ENCODE assay signal across 8 mouse cellular contexts in genomic region chr3:122618991-122619930, GRCm38 (mm10). TPM values are rescaled to one million over a fixed set of nuclear protein-coding genes. Genes with fewer than 3 reads are reported as not detected.
DNase-seq lines count a peak whose midpoint lies in the region; ATAC-seq and TF ChIP-seq lines count a peak whose summit lies in the region.

TSS of gene Fnbp1l (minus strand) at chr3:122619715.

- H3K27ac ChIP-seq in embryonic facial prominence, embryonic 15.5 days (replicated peaks) = peak within 1 kb of the TSS; percentile 97
- peak within 1 kb of the TSS; percentile 96 for H3K27ac ChIP-seq in heart, embryonic 13.5 days (replicated peaks)
- peak within 1 kb of the TSS; percentile 99 for H3K27ac ChIP-seq in kidney, postnatal 0 days
- H3K27ac ChIP-seq in liver, embryonic 12.5 days = peak within 1 kb of the TSS; percentile 77

- peaks cover 18% of the 10 kb centered on the region for H3K4me1 ChIP-seq in embryonic facial prominence, embryonic 15.5 days
- peaks cover 28% of the 10 kb centered on the region for H3K4me1 ChIP-seq in heart, embryonic 13.5 days
- peaks cover 3% of the 10 kb centered on the region; the same call in 1 of the 2 replicates for H3K4me1 ChIP-seq in kidney, postnatal 0 days (replicated peaks; ENCODE audit: insufficient read depth, low read length)
- H3K4me1 ChIP-seq in liver, embryonic 12.5 days = peaks cover 22% of the 10 kb centered on the region

- peak within 1 kb of the TSS; percentile 83 for H3K4me2 ChIP-seq in embryonic facial prominence, embryonic 15.5 days (replicated peaks)
- H3K4me2 ChIP-seq in heart, embryonic 13.5 days = peak within 1 kb of the TSS; percentile 80
- H3K4me2 ChIP-seq in kidney, postnatal 0 days (ENCODE audit: low read length) = peak within 1 kb of the TSS; percentile 85
- H3K4me2 ChIP-seq in liver, embryonic 12.5 days = peak within 1 kb of the TSS; percentile 86

- no peaks in the 10 kb centered on the region for H3K27me3 ChIP-seq in embryonic facial prominence, embryonic 15.5 days
- H3K27me3 ChIP-seq in heart, embryonic 13.5 days (replicated peaks) = no peaks in the 10 kb centered on the region
- H3K27me3 ChIP-seq in kidney, postnatal 0 days (ENCODE audit: insufficient read depth, low read length) = no peaks in the 10 kb centered on the region
- peaks cover 35% of the 10 kb centered on the region for H3K27me3 ChIP-seq in liver, embryonic 12.5 days (replicated peaks)

- no peak for TF ChIP-seq CTCF in kidney, postnatal 0 days (IDR thresholded peaks at IDR 0.05; ENCODE audit: low read depth)

- peak; percentile 85 for ATAC-seq in embryonic facial prominence, embryonic 15.5 days (ENCODE audit: insufficient number of reproducible peaks, low FRiP score, low TSS enrichment, low read depth)
- ATAC-seq in heart, embryonic 13.5 days (ENCODE audit: extremely low read depth, insufficient number of reproducible peaks, low FRiP score, low TSS enrichment) = peak; percentile 71
- ATAC-seq in kidney, postnatal 0 days (replicated peaks; ENCODE audit: low FRiP score, low read depth) = peak; percentile 82
- peak; percentile 63 for ATAC-seq in liver, embryonic 12.5 days

- WGBS in embryonic facial prominence, embryonic 15.5 days = under 1% methylated on average over 90 of the region's 118 CpGs
- WGBS in heart, embryonic 13.5 days = under 1% methylated on average over 68 of the region's 118 CpGs
- under 1% methylated on average over 86 of the region's 118 CpGs for WGBS in kidney, postnatal 0 days
- WGBS in liver, embryonic 12.5 days (ENCODE audit: insufficient replicate concordance) = under 1% methylated on average over 76 of the region's 118 CpGs

- DNase-seq in layer of hippocampus, adult 11-12 months (ENCODE audit: low spot score) = peak; percentile 47
- no peak for DNase-seq in layer of hippocampus, adult 9-10 months (ENCODE audit: low spot score)
- DNase-seq in kidney, postnatal 0 days (ENCODE audit: low spot score) = peak; percentile 83
- peak; percentile 92 for DNase-seq in neural tube, embryonic 10.5 days (ENCODE audit: extremely low spot score, low spot score)
- peak; percentile 82 for DNase-seq in testis, postnatal 14 days (ENCODE audit: low spot score)

- peak within 1 kb of the TSS; percentile 93 for H3K9ac ChIP-seq in embryonic facial prominence, embryonic 15.5 days
- H3K9ac ChIP-seq in heart, embryonic 13.5 days = peak within 1 kb of the TSS; percentile 97
- peak within 1 kb of the TSS; percentile 99 for H3K9ac ChIP-seq in kidney, postnatal 0 days (ENCODE audit: low read depth, low read length)
- H3K9ac ChIP-seq in liver, embryonic 12.5 days = peak within 1 kb of the TSS; percentile 76

- no peaks in the 10 kb centered on the region for H3K9me3 ChIP-seq in embryonic facial prominence, embryonic 15.5 days (replicated peaks)
- H3K9me3 ChIP-seq in heart, embryonic 13.5 days = no peaks in the 10 kb centered on the region
- H3K9me3 ChIP-seq in kidney, postnatal 0 days (replicated peaks; ENCODE audit: low read length) = no peaks in the 10 kb centered on the region
- no peaks in the 10 kb centered on the region for H3K9me3 ChIP-seq in liver, embryonic 12.5 days (replicated peaks)

- H3K4me3 ChIP-seq in embryonic facial prominence, embryonic 15.5 days (replicated peaks) = peak within 1 kb of the TSS; percentile 98
- peak within 1 kb of the TSS; percentile 97 for H3K4me3 ChIP-seq in heart, embryonic 13.5 days
- peak within 1 kb of the TSS; percentile 87 for H3K4me3 ChIP-seq in kidney, postnatal 0 days (replicated peaks; ENCODE audit: low read depth, low read length)
- peak within 1 kb of the TSS; percentile 68 for H3K4me3 ChIP-seq in liver, embryonic 12.5 days

- no peaks in the 10 kb centered on the region for H3K36me3 ChIP-seq in embryonic facial prominence, embryonic 15.5 days
- H3K36me3 ChIP-seq in heart, embryonic 13.5 days = no peaks in the 10 kb centered on the region
- no peaks in the 10 kb centered on the region for H3K36me3 ChIP-seq in kidney, postnatal 0 days (ENCODE audit: insufficient read depth, low read length)
- H3K36me3 ChIP-seq in liver, embryonic 12.5 days = no peaks in the 10 kb centered on the region

RNA-seq across cellular contexts. Expression of gene Fnbp1l, which starts in this region (rescaled TPM):
- polyA plus RNA-seq in embryonic facial prominence, embryonic 15.5 days (2015; fragmentation: Nextera tagmentation; extraction: Ambion mirVana) = 37.3 and 41.1 TPM in 2 replicates
- 23.0 and 24.8 TPM in 2 replicates for polyA plus RNA-seq in heart, embryonic 13.5 days (2015; fragmentation: Nextera tagmentation; extraction: Ambion mirVana)
- polyA plus RNA-seq in kidney, postnatal 0 days (2015; fragmentation: Nextera tagmentation; extraction: Ambion mirVana) = 35.5 and 39.9 TPM in 2 replicates
- polyA plus RNA-seq in liver, embryonic 12.5 days (2016; fragmentation: Nextera tagmentation; extraction: Ambion mirVana) = 7.2 TPM in 2 replicates
